ENCODE assay signal across 14 mouse cellular contexts in the genomic region with DNA sequence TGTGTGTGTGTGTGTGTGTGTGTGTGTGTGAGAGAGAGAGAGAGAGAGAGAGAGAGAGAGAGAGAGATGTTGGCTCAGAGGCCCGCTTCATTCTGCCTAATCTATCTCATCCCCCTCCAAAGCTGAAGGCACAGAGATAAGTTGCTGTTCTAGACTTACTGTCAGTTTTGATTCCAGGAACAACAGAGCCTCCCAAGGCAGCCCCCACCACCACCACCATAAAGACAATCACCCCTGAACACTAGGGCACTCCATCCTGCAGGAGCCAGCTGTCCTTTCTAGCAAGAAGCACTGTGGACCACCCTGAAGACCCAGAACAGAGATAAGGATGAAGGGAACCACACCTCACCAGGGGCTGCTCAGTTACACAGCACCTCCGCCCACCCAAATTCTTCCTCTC. TPM values are rescaled to one million over a fixed set of nuclear protein-coding genes. Genes with fewer than 3 reads are reported as not detected.
DNase-seq lines count a peak whose midpoint lies in the region; ATAC-seq and TF ChIP-seq lines count a peak whose summit lies in the region.
"Had no signal": no experiment of that assay in that cellular context is flagged by ENCODE, and none has a peak within 500 bp of the region (broad histone marks: within the 10 kb centered on the region; RNA-seq: fewer than 3 reads in every experiment).

No protein-coding gene starts in this region.

- no peak for TF ChIP-seq CTCF in liver, embryonic 14.5 days (IDR thresholded peaks at IDR 0.05; ENCODE audit: low read depth)

- WGBS in heart, embryonic 14.5 days = 50% methylated on average over 2 of the region's 2 CpGs
- 22% methylated on average over 2 of the region's 2 CpGs for WGBS in liver, embryonic 14.5 days (ENCODE audit: insufficient replicate concordance)

- DNase-seq in heart, adult 9 months (ENCODE audit: low spot score in 2 of 2) = no peak
- peak; percentile 34 to 36 for DNase-seq in B cell, adult 2 months
- peak; percentile 84 for DNase-seq in MEL-GATA-1-ER (ENCODE audit: extremely low read depth, low read depth)
- no peak for DNase-seq in liver, embryonic 14.5 days (ENCODE audit: low read depth in 3 of 3, low spot score in 3 of 3)
- no peak for DNase-seq in retina, embryonic 14.5 days (ENCODE audit: low spot score)
- DNase-seq in gastrocnemius, postnatal 14 days = no peak
- DNase-seq: cerebellum, adult 9-11 months; lung, postnatal 36 days had no signal

- H3K9ac ChIP-seq in heart, embryonic 14.5 days (ENCODE audit: low read length) = no peak overlapping the region
- peak overlapping the region; percentile 12 for H3K9ac ChIP-seq in liver, embryonic 14.5 days (replicated peaks)
- H3K9ac ChIP-seq: forebrain, embryonic 15.5 days; hindbrain, embryonic 14.5 days; intestine, embryonic 15.5 days; limb, embryonic 15.5 days had no signal

- peaks cover 18% of the 10 kb centered on the region; the same call in 1 of the 2 replicates for H3K36me3 ChIP-seq in heart, embryonic 14.5 days (ENCODE audit: control insufficient read depth, insufficient read depth, low read length)
- H3K36me3 ChIP-seq in liver, embryonic 14.5 days (replicated peaks; ENCODE audit: control insufficient read depth, insufficient read depth, low read depth) = peaks cover 22% of the 10 kb centered on the region

- TF ChIP-seq EP300 in liver, embryonic 14.5 days (IDR thresholded peaks at IDR 0.05; ENCODE audit: low read depth) = peak; percentile 67

- intact Hi-C loops in gastrocnemius, postnatal 14 days (cut with DNase I; ENCODE audit: low total_unique reads) = loop anchor here (10.0 kb wide), 1 partner anchor 111 kb away; no protein-coding TSS in a partner anchor

- no peak overlapping the region for H3K4me3 ChIP-seq in heart, embryonic 14.5 days (ENCODE audit: control insufficient read depth in 1 of 2, insufficient read depth in 1 of 2, low read depth in 1 of 2, low read length in 2 of 2)
- H3K4me3 ChIP-seq in liver, embryonic 14.5 days (ENCODE audit: insufficient read depth in 1 of 2, low read depth in 2 of 2, low read length in 2 of 2) = no peak overlapping the region
- H3K4me3 ChIP-seq: forebrain, embryonic 15.5 days; intestine, embryonic 15.5 days; limb, embryonic 15.5 days had no signal

- H3K27ac ChIP-seq in heart, embryonic 14.5 days (replicated peaks in 1 of 2; ENCODE audit: control insufficient read depth in 1 of 2, insufficient read depth in 1 of 2, low read depth in 2 of 2, low read length in 2 of 2) = peak overlapping the region in 1 of 2 experiments; percentile 56; a peak in 2 of 4 replicates
- peak overlapping the region; percentile 57 for H3K27ac ChIP-seq in liver, embryonic 14.5 days
- H3K27ac ChIP-seq: forebrain, embryonic 15.5 days; hindbrain, embryonic 14.5 days; limb, embryonic 15.5 days had no signal

- H3K4me1 ChIP-seq in heart, embryonic 14.5 days (ENCODE audit: control insufficient read depth in 2 of 2, insufficient read depth in 2 of 2, low read length in 2 of 2) = peaks cover 23 to 60% of the 10 kb centered on the region in 2 experiments
- peaks cover 66 to 78% of the 10 kb centered on the region in 2 experiments for H3K4me1 ChIP-seq in liver, embryonic 14.5 days (replicated peaks; ENCODE audit: control insufficient read depth in 2 of 2, insufficient read depth in 2 of 2, low read length in 1 of 2)

- no peaks in the 10 kb centered on the region for H3K9me3 ChIP-seq in heart, embryonic 14.5 days (ENCODE audit: control insufficient read depth, low read length)
- no peaks in the 10 kb centered on the region for H3K9me3 ChIP-seq in liver, embryonic 14.5 days (ENCODE audit: control insufficient read depth, low read length)
- H3K9me3 ChIP-seq: forebrain, embryonic 15.5 days; intestine, embryonic 15.5 days; limb, embryonic 15.5 days had no signal

- no peak for ATAC-seq in heart, embryonic 14.5 days (ENCODE audit: insufficient number of reproducible peaks, insufficient read depth, low FRiP score, low read depth)
- ATAC-seq in liver, embryonic 14.5 days (ENCODE audit: insufficient read depth) = peak; percentile 83
- ATAC-seq: forebrain, embryonic 15.5 days; intestine, embryonic 15.5 days; midbrain, embryonic 16.5 days had no signal

- H3K4me2 ChIP-seq in heart, embryonic 14.5 days (ENCODE audit: low read length) = peak overlapping the region; percentile 4; the same call in 1 of the 2 replicates
- peak overlapping the region; percentile 51 for H3K4me2 ChIP-seq in liver, embryonic 14.5 days (ENCODE audit: low read depth)
- H3K4me2 ChIP-seq: forebrain, embryonic 15.5 days; hindbrain, embryonic 14.5 days; intestine, embryonic 15.5 days; limb, embryonic 15.5 days had no signal

- H3K27me3 ChIP-seq in heart, embryonic 14.5 days (ENCODE audit: control insufficient read depth, insufficient read depth, low read length) = no peaks in the 10 kb centered on the region
- H3K27me3 ChIP-seq in liver, embryonic 14.5 days (ENCODE audit: control insufficient read depth, insufficient read depth, low read length) = no peaks in the 10 kb centered on the region
- H3K27me3 ChIP-seq: forebrain, embryonic 15.5 days; intestine, embryonic 15.5 days; limb, embryonic 15.5 days had no signal

RNA-seq across cellular contexts. Expression of a gene that starts 12.0 kb away (rescaled TPM):
- polyA plus RNA-seq in heart, embryonic 14.5 days (2014; fragmentation: Nextera tagmentation; extraction: Ambion mirVana) = 4.1 and 4.5 TPM in 2 replicates
- 4.7 and 5.4 TPM in 2 replicates for polyA plus RNA-seq in liver, embryonic 14.5 days (2012; rRNA removed)
- polyA plus RNA-seq in liver, embryonic 14.5 days (2014; fragmentation: Nextera tagmentation; extraction: Ambion mirVana) = 2.9 and 3.4 TPM in 2 replicates
- 10 to 100 TPM in 1 of 2 experiments, 1 to 10 TPM in 1; 7.9 to 12.3 TPM for total RNA-seq in gastrocnemius, postnatal 14 days (2021)

Comparison
In these comparisons a context has a peak if more than half of its experiments do, and no peak if none do; other contexts are left out.
1. DNase-seq: peak in B cell, adult 2 months (2 of 2) and MEL-GATA-1-ER (single experiment); none in heart, adult 9 months (0 of 2), liver, embryonic 14.5 days (0 of 3), retina, embryonic 14.5 days (single experiment) and gastrocnemius, postnatal 14 days (single experiment).